Mouse (Mus musculus): ENCODE data around the gene Nfkb1. TPM values are rescaled to one million over a fixed set of nuclear protein-coding genes. Genes with fewer than 3 reads are reported as not detected.
A peak's percentile ranks its signal among the peaks of the same experiment; 100 is the strongest.

The Nfkb1 gene
- total RNA-seq, 4 experiments from 2014 or later: 21.1 to 24.1 (median 22.6) TPM

DNA sequence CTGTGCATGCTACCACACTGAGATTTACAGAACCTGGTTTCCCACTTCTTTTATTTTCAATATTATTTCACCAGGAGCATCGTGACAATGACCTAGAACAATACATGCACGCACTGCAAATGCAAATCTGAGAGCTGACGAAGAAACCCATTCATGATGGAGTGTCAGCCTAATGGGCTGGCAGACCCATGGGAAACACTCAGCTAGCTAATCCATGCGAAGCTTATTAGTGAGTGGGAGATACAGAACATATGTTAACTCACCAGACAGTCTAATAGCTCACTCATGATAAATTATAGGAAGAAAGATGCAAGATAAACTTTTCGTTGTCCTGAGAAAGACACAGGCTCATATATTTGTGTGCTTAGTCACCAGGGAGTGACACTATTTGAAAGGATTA, 19.2 kb downstream of the Nfkb1 start:
- no peak for DNase-seq (ENCODE audit: low spot score in 2 of 2)

GRCm38 (mm10) chr3:135670869-135671268, 20.5 kb downstream of the Nfkb1 start:
- DNase-seq (ENCODE audit: low spot score in 2 of 2): no peak

- peak in 1 of 2 experiments; percentile 40 for DNase-seq (ENCODE audit: low spot score in 2 of 2)
These were observed 24.3 kb downstream of the Nfkb1 start for GRCm38 (mm10) chr3:135667084-135667483.

- no peak for DNase-seq (ENCODE audit: low spot score in 2 of 2)
These were observed 25.5 kb downstream of the Nfkb1 start for GRCm38 (mm10) chr3:135665777-135666259.

DNA sequence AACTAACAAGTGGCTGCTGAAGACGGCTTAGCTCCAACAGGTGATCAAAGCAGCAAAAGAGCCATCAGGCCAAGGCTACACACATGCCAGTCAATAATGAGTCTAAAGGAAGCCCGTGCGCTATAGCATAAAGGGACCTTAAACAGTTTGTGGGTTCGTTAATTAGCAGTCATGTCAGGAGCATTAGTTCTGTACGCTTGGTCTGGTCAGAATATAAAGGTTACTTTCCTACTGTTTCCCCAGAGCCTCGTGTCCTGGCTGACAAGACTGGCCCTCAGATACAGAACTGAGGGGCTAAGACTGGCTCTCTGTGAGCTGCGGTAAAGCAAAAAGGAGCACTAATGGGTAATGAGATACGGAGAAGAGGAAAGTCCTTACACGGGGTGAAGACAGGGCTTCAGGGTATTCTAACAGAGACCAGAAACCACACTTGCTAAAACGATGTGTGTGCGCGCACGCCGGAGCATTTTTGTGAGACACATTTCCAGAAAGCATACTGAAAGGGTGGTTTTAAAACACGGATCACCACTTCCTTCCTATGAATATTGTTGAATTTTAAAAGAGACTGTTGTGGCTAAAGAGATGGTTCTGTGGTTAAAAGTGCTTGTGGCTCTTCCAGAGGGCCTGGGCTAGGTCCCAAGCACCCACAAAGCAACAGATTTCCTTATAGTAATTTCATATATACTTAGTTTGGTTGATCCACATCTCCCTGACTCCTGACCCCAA, 29.0 kb downstream of the Nfkb1 start:
- DNase-seq (ENCODE audit: low spot score in 2 of 2): no peak

DNA sequence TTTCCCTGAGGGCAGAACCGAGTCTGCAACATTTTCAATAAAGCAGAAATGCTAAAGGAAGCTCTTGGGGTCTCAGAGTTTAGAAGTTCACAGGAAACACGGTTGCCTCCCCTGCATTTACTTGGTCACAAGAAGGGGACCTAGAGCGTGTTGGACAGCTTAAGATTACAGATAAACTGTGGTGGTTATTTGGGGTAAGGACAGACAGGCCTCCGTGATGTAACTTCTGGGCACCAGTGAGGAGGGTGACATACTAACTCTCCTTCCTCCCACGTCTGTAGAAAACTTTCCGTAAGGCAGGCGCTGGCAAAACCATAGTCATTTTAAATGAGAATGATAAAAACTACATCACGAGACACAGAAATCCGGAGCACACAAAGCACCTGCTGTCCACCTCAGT, 29.6 kb downstream of the Nfkb1 start:
- no peak for DNase-seq (ENCODE audit: low spot score in 2 of 2)

DNA sequence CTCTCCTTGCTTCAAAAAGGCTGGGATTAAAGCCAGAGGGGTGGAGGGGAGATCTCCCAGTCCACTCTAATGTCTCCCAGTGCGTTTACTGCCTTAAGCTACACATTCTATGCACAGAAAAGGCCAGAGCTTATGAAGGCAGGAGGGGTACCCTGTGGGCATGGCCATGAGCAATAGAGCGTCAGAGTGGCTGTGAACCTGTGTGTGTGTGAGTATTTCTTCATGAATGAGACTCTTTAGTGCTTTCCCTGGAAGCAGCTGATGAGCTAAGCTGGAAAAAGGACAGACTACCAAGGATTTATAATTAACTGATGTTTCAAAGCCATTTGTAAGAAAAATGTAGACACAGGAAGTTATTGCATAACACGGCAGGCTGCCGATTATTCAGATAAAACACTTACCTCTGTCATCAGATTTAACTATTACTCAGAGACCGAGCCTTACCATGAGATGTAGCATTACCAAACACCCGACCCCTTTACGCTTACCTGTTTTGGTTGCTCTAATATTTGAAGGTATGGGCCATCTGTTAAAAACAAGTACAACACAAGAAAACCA, 32.7 kb downstream of the Nfkb1 start:
- no peak for DNase-seq (ENCODE audit: low spot score in 2 of 2)

DNA sequence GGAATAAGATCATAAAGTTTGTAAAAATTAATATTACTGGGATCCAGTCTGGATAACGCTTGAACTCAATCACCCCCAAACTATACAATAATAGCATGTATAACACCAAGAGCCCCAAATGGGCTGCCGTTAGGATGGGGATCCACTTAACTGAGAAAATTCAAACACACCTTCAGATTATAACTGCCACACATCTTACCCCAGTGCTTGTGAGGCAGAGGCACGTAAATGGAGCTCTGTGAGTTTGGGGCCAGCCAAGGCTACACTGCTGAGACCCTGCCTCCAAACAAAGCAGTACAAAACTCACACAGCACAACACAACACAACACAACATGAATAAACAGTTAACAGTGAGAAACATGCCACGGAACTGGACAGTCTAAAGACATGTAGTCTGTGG, 35.2 kb downstream of the Nfkb1 start:
- DNase-seq (ENCODE audit: low spot score in 2 of 2): no peak

GRCm38 (mm10) chr3:135650773-135651555, 40.4 kb downstream of the Nfkb1 start:
- DNase-seq (ENCODE audit: low spot score in 2 of 2): no peak

DNA sequence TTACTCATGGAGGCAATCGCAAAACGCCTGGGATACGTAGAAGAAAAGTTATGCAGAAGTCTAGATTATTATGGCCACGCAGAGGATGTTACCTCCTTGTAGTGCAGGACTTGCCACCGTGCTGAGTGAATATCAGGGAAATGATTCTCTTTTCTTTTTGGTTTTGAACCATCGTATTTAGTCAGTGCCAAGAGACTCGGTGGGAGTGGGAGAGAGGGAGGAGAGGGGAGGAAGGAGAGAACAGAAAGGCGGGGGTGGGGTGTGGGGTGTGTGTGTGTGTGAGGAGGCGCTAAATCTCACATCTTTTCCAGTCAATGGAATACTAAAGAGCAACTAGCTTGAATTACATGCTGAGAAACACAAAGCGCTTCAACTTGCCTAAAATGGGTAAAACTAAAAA, 41.5 kb downstream of the Nfkb1 start:
- no peak for DNase-seq (ENCODE audit: low spot score in 2 of 2)

- no peak for DNase-seq (ENCODE audit: low spot score in 2 of 2)
These were observed 42.8 kb downstream of the Nfkb1 start for GRCm38 (mm10) chr3:135648501-135648900.

DNA sequence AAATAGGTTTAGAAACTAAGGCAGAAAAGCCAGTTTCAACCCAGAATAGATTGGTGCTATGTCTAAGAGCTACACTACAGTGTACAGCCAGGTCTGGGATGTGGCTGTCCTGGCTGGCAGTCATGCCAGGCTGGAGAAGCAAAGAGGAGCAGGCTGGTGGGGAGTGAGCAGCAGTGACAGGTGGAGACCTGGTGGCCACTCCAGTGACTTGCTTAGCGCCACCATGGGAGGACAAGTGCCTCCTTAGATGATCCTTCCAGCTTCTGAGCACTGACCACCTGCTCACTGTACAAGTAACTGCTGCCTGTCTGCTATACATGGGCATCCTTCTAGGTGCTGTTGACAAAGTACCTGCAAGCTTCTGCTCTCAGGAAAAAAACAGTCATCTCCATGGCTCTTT, 44.7 kb downstream of the Nfkb1 start:
- DNase-seq (ENCODE audit: low spot score in 2 of 2): no peak

DNA sequence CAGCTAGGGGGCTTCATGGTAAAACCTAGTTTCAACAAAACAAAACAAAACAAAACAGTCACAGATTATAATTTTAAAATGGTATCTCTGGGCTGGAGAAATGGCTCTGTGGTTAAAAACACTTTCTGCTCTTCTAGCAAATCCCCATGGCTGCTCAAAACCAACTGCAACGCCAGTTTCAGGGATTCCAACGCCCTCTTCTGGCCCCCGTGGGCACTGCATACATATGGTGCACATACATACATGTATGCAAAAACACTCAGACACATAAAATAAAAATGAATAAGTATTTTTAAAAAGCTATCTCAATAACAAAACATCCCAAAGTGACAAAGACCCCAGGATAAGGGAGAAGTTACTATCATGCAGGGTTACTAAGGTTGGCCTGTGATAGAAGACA, 46.4 kb downstream of the Nfkb1 start:
- no peak for DNase-seq (ENCODE audit: low spot score in 2 of 2)

DNA sequence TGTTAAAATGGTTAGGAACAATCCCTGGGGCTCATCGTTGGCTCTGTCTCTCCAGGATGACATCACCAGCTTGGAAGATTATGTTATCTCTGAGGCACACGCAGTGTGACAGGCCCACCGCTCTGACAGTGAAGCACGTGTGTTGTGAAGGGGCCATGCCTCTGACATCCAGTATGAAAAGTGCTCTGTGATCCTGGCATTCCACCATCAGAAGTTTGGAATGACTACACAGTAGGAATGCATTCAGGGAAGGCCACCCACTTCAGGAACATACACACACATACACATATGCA, 49.8 kb downstream of the Nfkb1 start:
- no peak for DNase-seq (ENCODE audit: low spot score in 2 of 2)

DNA sequence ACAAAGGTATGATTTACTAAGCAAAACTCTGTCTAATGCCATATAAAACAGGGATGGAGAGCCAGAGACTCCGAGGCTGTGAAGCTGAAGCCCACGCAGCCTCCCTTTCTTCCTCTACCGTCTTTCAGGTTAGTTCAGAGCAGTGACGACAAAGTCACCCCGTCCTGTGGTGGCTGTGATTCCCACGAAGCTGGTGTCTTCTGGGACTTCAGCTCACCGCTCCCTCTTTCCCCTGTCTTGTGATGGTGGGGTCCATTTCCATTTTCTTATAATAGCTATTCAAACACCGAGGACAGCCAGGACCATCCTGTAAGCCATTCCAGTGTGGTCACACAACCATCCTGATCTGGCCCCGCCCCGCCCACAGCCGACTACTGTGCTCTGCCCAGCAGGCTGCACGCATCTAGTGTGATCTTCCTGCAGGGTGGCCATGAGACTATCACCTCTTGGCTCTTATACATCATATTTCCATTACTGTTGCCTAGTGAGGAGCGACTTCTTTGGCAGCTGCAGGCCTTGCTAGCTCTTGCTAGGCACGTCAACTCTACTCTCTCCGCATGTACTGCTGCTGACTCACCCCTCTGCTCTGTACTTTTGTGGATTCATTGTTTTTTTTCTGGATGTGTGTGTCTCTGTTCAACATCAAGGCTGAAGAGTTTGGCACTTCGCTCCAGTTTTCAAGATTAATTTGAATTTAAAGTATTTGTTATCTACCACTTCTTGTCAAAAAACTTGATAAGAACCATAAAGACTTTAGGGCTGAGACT, 50.3 kb downstream of the Nfkb1 start:
- no peak for DNase-seq (ENCODE audit: low spot score in 2 of 2)

- DNase-seq (ENCODE audit: low spot score in 2 of 2): no peak
These were observed 51.1 kb downstream of the Nfkb1 start for GRCm38 (mm10) chr3:135640203-135640602.

- no peak for DNase-seq (ENCODE audit: low spot score in 2 of 2)
These were observed 53.8 kb downstream of the Nfkb1 start for GRCm38 (mm10) chr3:135637592-135637991.

- no peak for DNase-seq (ENCODE audit: low spot score in 2 of 2)
These were observed 54.9 kb downstream of the Nfkb1 start for GRCm38 (mm10) chr3:135636454-135636853.

- DNase-seq (ENCODE audit: low spot score in 2 of 2): no peak
These were observed 55.5 kb downstream of the Nfkb1 start for GRCm38 (mm10) chr3:135635646-135636434.

DNA sequence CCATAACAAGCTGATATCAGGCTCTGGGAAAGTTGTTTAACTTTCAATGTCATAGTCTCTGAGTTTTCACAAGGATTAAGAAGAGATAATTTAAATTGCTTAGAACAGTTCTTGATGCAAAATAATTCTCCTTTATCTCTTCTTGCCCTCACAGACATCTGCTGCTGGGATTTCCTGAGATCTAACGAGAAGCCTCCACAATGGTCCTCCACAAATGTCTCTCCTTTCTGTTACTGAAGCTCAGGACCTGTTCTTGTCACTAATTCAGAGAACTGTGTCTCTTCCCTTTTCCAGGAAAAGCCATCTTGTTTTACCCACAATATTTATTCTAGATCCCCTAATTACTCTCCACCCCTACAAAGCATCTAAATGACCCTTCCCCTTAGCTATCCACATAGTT, 56.3 kb downstream of the Nfkb1 start:
- no peak for DNase-seq (ENCODE audit: low spot score in 2 of 2)

- DNase-seq (ENCODE audit: low spot score in 2 of 2): no peak
These were observed 57.1 kb downstream of the Nfkb1 start for GRCm38 (mm10) chr3:135634275-135634674.
